Mouse (Mus musculus) neural tube, embryonic 12.5 days (tissue): Measurements from ENCODE around the gene Pik3r3. TPM values are rescaled to one million over a fixed set of nuclear protein-coding genes. Genes with fewer than 3 reads are reported as not detected.
"Not testable (repeated sequence)": the region's sequence is repeated elsewhere in the genome, so short reads cannot be mapped to it uniquely, and the experiment has no call there.

ENCODE experiments used
- ATAC-seq: fragments of 200-750 bp; cut with Nextera tagmentation; 2 replicates; pipeline ENCODE4 v1.8.0; 2017; ENCODE audit warnings: low read depth, mild to moderate bottlenecking, moderate TSS enrichment, moderate library complexity; ENCODE audit not compliant: low FRiP score
- H3K27ac ChIP-seq: fragments of 300-500 bp; sonication (generic); 2 replicates; pipeline ENCODE4 v1.5.1; 2016
- H3K27me3 ChIP-seq: fragments of 300-500 bp; sonication (generic); replicated peaks from 2 replicates; pipeline ENCODE4 v1.6.1; 2016; ENCODE audit warnings: mild to moderate bottlenecking
- H3K36me3 ChIP-seq: fragments of 300-500 bp; sonication (generic); 2 replicates; pipeline ENCODE4 v1.6.1; 2016; ENCODE audit warnings: mild to moderate bottlenecking
- H3K4me1 ChIP-seq: fragments of 300-500 bp; sonication (generic); 2 replicates; pipeline ENCODE4 v1.6.1; 2016
- H3K4me2 ChIP-seq: fragments of 300-500 bp; sonication (generic); replicated peaks from 2 replicates; pipeline ENCODE4 v1.6.1; 2016; ENCODE audit warnings: mild to moderate bottlenecking
- H3K4me3 ChIP-seq: fragments of 300-500 bp; sonication (generic); 2 replicates; pipeline ENCODE4 v1.5.1; 2016
- H3K9ac ChIP-seq: fragments of 300-500 bp; sonication (generic); 2 replicates; pipeline ENCODE4 v1.6.1; 2016; ENCODE audit warnings: mild to moderate bottlenecking
- H3K9me3 ChIP-seq: fragments of 300-500 bp; sonication (generic); 2 replicates; pipeline ENCODE4 v1.6.1; 2016; ENCODE audit warnings: mild to moderate bottlenecking
- WGBS: fragments of 180-500 bp; shearing (Covaris S2); methylation state at CpG from one replicate; pipeline ENCODE4 v1.1.7; 2016; 5-methylcytosine and 5-hydroxymethylcytosine counted together
- polyA plus RNA-seq: library from polyadenylated mRNA; unstranded; fragments of >200 nt; fragmentation: Nextera tagmentation; extraction: Ambion mirVana; gene quantifications from 2 replicates; pipeline ENCODE4 v1.2.1, GENCODE M21; 2016

Gene Pik3r3
- polyA plus RNA-seq, 1 experiment from 2014 or later, result 92.7 TPM

GRCm38 (mm10) chr4:116222843-116223119 lies 1.4 kb downstream of the Pik3r3 start:
- Histone ChIP-seq H3K9ac (peak overlapping the region; percentile 94), H3K9me3 (no peaks in the 10 kb centered on the region), H3K36me3 (no peaks in the 10 kb centered on the region), H3K27me3 (no peaks in the 10 kb centered on the region), H3K4me1 (peaks cover 7% of the 10 kb centered on the region), H3K4me3 (peak overlapping the region; percentile 65), H3K27ac (0 out of 2 replicates have a peak overlapping the region, but pooled peaks have one; percentile 98), H3K4me2 (peak overlapping the region; percentile 74)
- ATAC-seq, result no peak
- WGBS, result 3% methylated on average over 6 of the region's 6 CpGs

DNA sequence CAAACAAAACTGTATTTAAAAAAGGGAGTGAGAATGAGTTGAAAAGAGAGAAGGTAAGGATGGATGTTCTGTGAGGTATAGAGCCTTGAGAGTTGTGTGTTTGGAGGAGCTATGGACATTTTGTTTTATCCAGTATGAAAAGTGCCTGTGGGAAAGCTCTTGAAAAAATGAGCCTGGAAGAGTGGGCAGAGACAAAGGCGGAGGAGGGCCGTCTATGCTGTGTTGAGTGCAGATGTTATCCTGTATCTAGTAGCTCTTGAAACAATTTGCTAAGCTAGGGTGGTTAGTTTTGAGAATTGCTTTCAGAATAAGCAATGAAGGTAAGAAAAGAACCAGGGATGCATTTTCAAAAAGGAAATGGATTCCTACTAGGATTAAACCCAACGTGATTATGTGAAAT lies 22.0 kb downstream of the Pik3r3 start:
- no peak overlapping the region for H3K4me2 ChIP-seq
- H3K27ac ChIP-seq, result no peak overlapping the region
- no peaks in the 10 kb centered on the region for H3K27me3 ChIP-seq
- no peak overlapping the region for H3K4me3 ChIP-seq
- no peaks in the 10 kb centered on the region for H3K9me3 ChIP-seq
- ATAC-seq, result no peak
- no peak overlapping the region for H3K9ac ChIP-seq
- 88% methylated on average over 3 of the region's 3 CpGs for WGBS
- H3K36me3 ChIP-seq, result peaks cover 5% of the 10 kb centered on the region; the same call in 1 of the 2 replicates
- H3K4me1 ChIP-seq, result no peaks in the 10 kb centered on the region

DNA sequence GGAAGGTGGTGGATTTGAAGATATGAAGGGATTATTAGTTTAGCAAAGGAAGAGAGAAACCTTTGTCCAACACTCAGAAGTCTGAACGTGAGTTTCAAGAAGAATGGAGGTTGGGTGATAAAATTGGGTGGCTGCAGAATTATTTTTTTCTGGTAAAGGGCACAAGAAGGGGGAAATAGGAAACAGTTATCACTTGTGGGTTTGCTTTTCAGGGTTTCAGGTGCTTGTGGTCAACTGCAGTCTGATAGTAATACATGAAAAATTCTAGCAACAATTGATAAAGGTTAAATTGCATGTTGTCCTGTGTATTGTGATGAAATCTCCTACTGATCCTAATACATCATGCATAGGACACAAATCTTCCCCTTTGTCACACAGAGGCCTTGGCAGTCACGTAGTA lies 22.8 kb downstream of the Pik3r3 start:
- ATAC-seq, result no peak
- 87% methylated on average over 2 of the region's 2 CpGs for WGBS
- no peaks in the 10 kb centered on the region for H3K27me3 ChIP-seq

GRCm38 (mm10) chr4:116245926-116246325 lies 24.5 kb downstream of the Pik3r3 start:
- not testable (repeated sequence) for H3K4me1 ChIP-seq, H3K4me3 ChIP-seq, H3K9me3 ChIP-seq, H3K4me2 ChIP-seq, H3K9ac ChIP-seq, H3K27ac ChIP-seq, H3K27me3 ChIP-seq, ATAC-seq, H3K36me3 ChIP-seq
- WGBS, result 46% methylated on average over 3 of the region's 3 CpGs

More for the DNA sequence above, 22.8 kb downstream of the Pik3r3 start:
- Histone ChIP-seq H3K4me2 (no peak overlapping the region), H3K4me1 (no peaks in the 10 kb centered on the region), H3K9ac (no peak overlapping the region), H3K27ac (no peak overlapping the region), H3K4me3 (no peak overlapping the region), H3K36me3 (peaks cover 4% of the 10 kb centered on the region; the same call in 1 of the 2 replicates), H3K9me3 (no peaks in the 10 kb centered on the region)

- Histone ChIP-seq H3K9me3 (no peaks in the 10 kb centered on the region), H3K36me3 (no peaks in the 10 kb centered on the region)
- whole genome bisulfite sequencing, result 90% methylated on average over 3 of the region's 3 CpGs
These were observed 28.6 kb downstream of the Pik3r3 start for GRCm38 (mm10) chr4:116249986-116250385.

DNA sequence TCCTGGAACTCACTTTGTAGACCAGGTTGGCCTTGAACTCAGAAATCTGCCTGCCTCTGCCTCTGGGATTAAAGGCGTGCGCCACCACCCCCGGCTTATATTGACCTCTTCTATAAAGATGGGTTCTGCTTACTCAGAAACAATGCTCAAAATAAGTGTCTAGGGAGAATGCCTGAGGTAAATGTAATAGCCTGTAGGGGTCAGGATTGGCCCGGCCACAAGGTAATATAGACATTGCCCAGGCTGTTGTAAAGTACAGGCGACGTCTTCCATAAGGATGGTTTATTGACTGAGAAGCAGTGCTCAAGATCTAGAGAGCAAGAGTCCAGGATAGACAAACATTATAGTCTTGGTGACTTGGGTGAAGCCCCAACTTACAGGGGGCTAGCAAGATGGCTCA lies 46.8 kb downstream of the Pik3r3 start:
- ATAC-seq, result no peak
- H3K4me1 ChIP-seq, result no peaks in the 10 kb centered on the region
- no peak overlapping the region for H3K4me2 ChIP-seq
- no peak overlapping the region for H3K9ac ChIP-seq
- no peak overlapping the region for H3K27ac ChIP-seq
- peaks cover 54% of the 10 kb centered on the region for H3K36me3 ChIP-seq
- no peaks in the 10 kb centered on the region for H3K9me3 ChIP-seq
- no peak overlapping the region for H3K4me3 ChIP-seq
- 93% methylated on average over 6 of the region's 6 CpGs for WGBS
- no peaks in the 10 kb centered on the region for H3K27me3 ChIP-seq

More at GRCm38 (mm10) chr4:116249986-116250385, 28.6 kb downstream of the Pik3r3 start:
- Histone ChIP-seq H3K4me3 (no peak overlapping the region), H3K27ac (no peak overlapping the region), H3K4me1 (no peaks in the 10 kb centered on the region), H3K4me2 (no peak overlapping the region), H3K27me3 (no peaks in the 10 kb centered on the region), H3K9ac (no peak overlapping the region)
- no peak for ATAC-seq

GRCm38 (mm10) chr4:116282211-116282610 lies 60.8 kb downstream of the Pik3r3 start:
- no peak overlapping the region for H3K9ac ChIP-seq
- WGBS, result 68% methylated on average over 2 of the region's 2 CpGs
- H3K27me3 ChIP-seq, result no peaks in the 10 kb centered on the region
- H3K4me3 ChIP-seq, result no peak overlapping the region
- H3K4me1 ChIP-seq, result no peaks in the 10 kb centered on the region
- ATAC-seq, result no peak
- H3K9me3 ChIP-seq, result no peaks in the 10 kb centered on the region
- H3K27ac ChIP-seq, result no peak overlapping the region
- peaks cover 53% of the 10 kb centered on the region for H3K36me3 ChIP-seq
- H3K4me2 ChIP-seq, result no peak overlapping the region

DNA sequence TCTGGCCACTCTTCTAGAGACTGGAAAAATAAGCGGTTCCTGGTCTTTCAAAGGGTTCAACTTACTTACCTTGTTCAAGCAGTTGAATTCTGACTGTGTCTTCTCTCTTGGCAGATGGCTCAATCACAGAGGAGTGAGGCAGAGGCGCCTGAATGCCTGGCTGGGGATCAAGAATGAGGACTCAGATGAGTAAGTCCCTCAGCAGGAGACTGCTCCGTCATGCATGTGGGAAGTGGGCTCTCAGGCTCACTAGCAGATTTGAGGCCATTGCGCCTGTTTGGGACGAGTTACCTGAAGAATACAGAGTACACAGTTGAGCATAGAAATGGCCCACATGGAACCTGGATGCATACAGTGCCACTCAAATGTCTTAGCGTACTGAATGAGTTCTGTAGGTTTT lies 70.1 kb downstream of the Pik3r3 start:
- H3K9ac ChIP-seq, result no peak overlapping the region
- no peaks in the 10 kb centered on the region for H3K27me3 ChIP-seq
- ATAC-seq, result no peak
- no peaks in the 10 kb centered on the region for H3K9me3 ChIP-seq
- no peak overlapping the region for H3K4me3 ChIP-seq
- H3K4me2 ChIP-seq, result no peak overlapping the region
- WGBS, result 89% methylated on average over 6 of the region's 6 CpGs
- peaks cover 74% of the 10 kb centered on the region for H3K36me3 ChIP-seq
- no peaks in the 10 kb centered on the region for H3K4me1 ChIP-seq
- H3K27ac ChIP-seq, result no peak overlapping the region

GRCm38 (mm10) chr4:116293296-116293695 lies 71.9 kb downstream of the Pik3r3 start:
- H3K9ac ChIP-seq, result no peak overlapping the region
- no peaks in the 10 kb centered on the region for H3K27me3 ChIP-seq
- no peaks in the 10 kb centered on the region for H3K4me1 ChIP-seq
- no peaks in the 10 kb centered on the region for H3K9me3 ChIP-seq
- H3K4me3 ChIP-seq, result no peak overlapping the region
- no peak for ATAC-seq
- no peak overlapping the region for H3K27ac ChIP-seq
- 89% methylated on average over 12 of the region's 12 CpGs for WGBS
- peaks cover 66% of the 10 kb centered on the region for H3K36me3 ChIP-seq
- no peak overlapping the region for H3K4me2 ChIP-seq

DNA sequence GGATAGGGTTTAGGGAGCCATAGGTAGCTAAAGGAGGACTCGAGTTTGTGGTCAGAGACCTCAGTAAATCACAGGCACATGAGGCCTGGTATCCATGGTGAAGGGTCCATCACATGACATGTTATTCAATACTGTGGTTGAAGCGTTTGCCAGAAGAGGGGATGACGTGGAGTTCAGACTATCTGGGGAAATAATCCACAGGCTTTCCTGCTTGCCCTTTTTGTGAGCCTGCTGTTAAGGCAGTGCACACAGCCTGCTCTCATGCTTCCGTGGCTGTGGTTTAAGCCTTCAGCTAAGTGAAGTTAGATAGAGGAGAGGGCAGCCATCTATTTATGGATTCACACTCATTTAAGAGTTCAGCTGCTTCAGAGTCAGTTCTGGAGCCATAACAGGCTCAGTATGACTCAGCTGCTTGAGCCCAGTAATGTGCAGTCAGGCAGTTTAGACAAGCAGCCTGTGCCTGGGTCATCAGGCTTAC lies 79.5 kb downstream of the Pik3r3 start:
- H3K36me3 ChIP-seq, result peaks cover 54% of the 10 kb centered on the region
- no peaks in the 10 kb centered on the region for H3K9me3 ChIP-seq
- no peak overlapping the region for H3K27ac ChIP-seq
- H3K4me1 ChIP-seq, result no peaks in the 10 kb centered on the region
- no peak overlapping the region for H3K4me2 ChIP-seq
- no peak overlapping the region for H3K4me3 ChIP-seq
- ATAC-seq, result no peak
- 71% methylated on average over 4 of the region's 4 CpGs for WGBS
- no peaks in the 10 kb centered on the region for H3K27me3 ChIP-seq
- H3K9ac ChIP-seq, result no peak overlapping the region

DNA sequence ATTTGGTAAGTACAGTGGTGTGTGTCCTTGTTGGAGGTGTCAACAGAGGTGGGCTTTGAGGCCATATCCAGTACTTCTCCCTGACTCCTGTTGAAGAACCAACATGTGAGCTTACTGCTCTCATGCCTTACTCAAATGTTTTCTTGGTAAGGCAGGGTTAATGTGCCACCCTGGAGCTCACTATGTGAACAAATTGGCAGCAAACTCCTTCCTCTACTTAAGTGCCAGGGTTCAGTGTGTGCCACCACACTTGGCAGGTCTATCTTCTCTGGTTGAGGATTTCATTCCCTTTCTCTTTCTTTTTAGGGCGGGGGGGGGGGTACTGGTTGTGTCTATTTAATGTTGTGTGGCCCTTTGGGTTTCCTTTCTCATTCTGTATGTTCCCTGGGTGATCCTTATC lies 83.1 kb downstream of the Pik3r3 start:
- no peak for ATAC-seq
- H3K4me2 ChIP-seq, result no peak overlapping the region

GRCm38 (mm10) chr4:116317575-116317974 lies 96.2 kb downstream of the Pik3r3 start:
- no peak overlapping the region for H3K4me2 ChIP-seq
- WGBS, result 86% methylated on average over 4 of the region's 4 CpGs
- no peak overlapping the region for H3K9ac ChIP-seq
- no peaks in the 10 kb centered on the region for H3K4me1 ChIP-seq
- no peak overlapping the region for H3K4me3 ChIP-seq
- H3K36me3 ChIP-seq, result peaks cover 89% of the 10 kb centered on the region
- no peak for ATAC-seq
- H3K27me3 ChIP-seq, result no peaks in the 10 kb centered on the region
- no peak overlapping the region for H3K27ac ChIP-seq
- no peaks in the 10 kb centered on the region for H3K9me3 ChIP-seq

More for the DNA sequence above, 83.1 kb downstream of the Pik3r3 start:
- WGBS, result 19% methylated on average over 1 of the region's 1 CpGs
- no peaks in the 10 kb centered on the region for H3K4me1 ChIP-seq
- no peaks in the 10 kb centered on the region for H3K27me3 ChIP-seq
- H3K9ac ChIP-seq, result no peak overlapping the region
- peaks cover 71% of the 10 kb centered on the region for H3K36me3 ChIP-seq
- H3K27ac ChIP-seq, result no peak overlapping the region
- no peak overlapping the region for H3K4me3 ChIP-seq
- H3K9me3 ChIP-seq, result no peaks in the 10 kb centered on the region

DNA sequence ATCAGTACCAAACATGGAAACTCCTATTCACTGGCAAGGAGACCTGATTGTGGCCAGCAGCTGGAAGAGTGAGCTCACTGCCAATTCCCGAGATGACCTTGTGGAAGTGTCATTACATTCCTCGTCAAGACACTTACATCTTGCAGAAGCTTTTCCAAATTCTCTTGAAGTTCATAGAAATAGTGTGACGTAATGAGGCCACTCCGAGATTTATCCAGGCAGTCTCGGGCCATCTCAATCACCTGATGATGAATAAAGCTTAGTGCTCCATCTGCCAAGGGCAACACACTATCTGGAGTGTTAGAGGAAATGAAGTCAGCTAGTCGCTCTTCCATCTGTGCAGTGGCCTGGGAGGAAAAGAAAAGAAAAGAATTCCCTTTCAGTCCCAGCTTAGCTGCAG lies 100.7 kb downstream of the Pik3r3 start:
- 94% methylated on average over 6 of the region's 6 CpGs for WGBS
- no peak for ATAC-seq
- Histone ChIP-seq H3K4me3 (no peak overlapping the region), H3K27me3 (no peaks in the 10 kb centered on the region), H3K36me3 (peaks cover 79% of the 10 kb centered on the region), H3K4me2 (no peak overlapping the region), H3K27ac (no peak overlapping the region), H3K4me1 (no peaks in the 10 kb centered on the region), H3K9me3 (no peaks in the 10 kb centered on the region), H3K9ac (no peak overlapping the region)
